Mouse (Mus musculus) thymus, adult 2 months (tissue): ENCODE measurements around the gene Kctd7. TPM values are rescaled to one million over a fixed set of nuclear protein-coding genes. Genes with fewer than 3 reads are reported as not detected.

Experiments used
- DNase-seq: peaks from one replicate; pipeline ENCODE4 v3.0.0; 2021
- H3K27ac ChIP-seq: fragments of 200-500 bp; 2 replicates; pipeline ENCODE4 v1.5.1; 2012; ENCODE audit warnings: low read length, control low read depth; ENCODE audit not compliant: control insufficient read depth, insufficient read depth
- H3K27me3 ChIP-seq: fragments of 200-500 bp; 2 replicates; pipeline ENCODE4 v1.6.1; 2012; ENCODE audit warnings: mild to moderate bottlenecking, low read length, moderate library complexity, mixed read lengths; ENCODE audit not compliant: control insufficient read depth, insufficient read depth
- H3K36me3 ChIP-seq: fragments of 200-500 bp; 2 replicates; pipeline ENCODE4 v1.6.1; 2012; ENCODE audit warnings: mild to moderate bottlenecking, low read length, moderate library complexity; ENCODE audit not compliant: control insufficient read depth, insufficient read depth
- H3K4me1 ChIP-seq: fragments of 200-500 bp; replicated peaks from 2 replicates; pipeline ENCODE4 v1.6.1; 2012; ENCODE audit warnings: low read length; ENCODE audit not compliant: control insufficient read depth, insufficient read depth
- H3K4me3 ChIP-seq: fragments of 200-500 bp; 2 replicates; pipeline ENCODE4 v1.5.1; 2012; ENCODE audit warnings: mild to moderate bottlenecking, low read length, control low read depth, moderate library complexity; ENCODE audit not compliant: control insufficient read depth, insufficient read depth
- CTCF ChIP-seq: fragments of 200-500 bp; IDR thresholded peaks from 2 replicates; pipeline ENCODE4 v1.5.1; 2012; ENCODE audit warnings: mild to moderate bottlenecking, control low read depth, low read length, moderate library complexity, borderline replicate concordance; ENCODE audit not compliant: control insufficient read depth, poor library complexity, insufficient read depth; ENCODE audit errors: extremely low read depth
- POLR2A ChIP-seq: fragments of 200-500 bp; IDR thresholded peaks from 2 replicates; pipeline ENCODE4 v1.6.1; 2012; ENCODE audit warnings: mild to moderate bottlenecking, low read length, control low read depth, moderate library complexity; ENCODE audit not compliant: control insufficient read depth, poor library complexity, insufficient read depth; ENCODE audit errors: extremely low read depth
- WGBS: fragments of 180-500 bp; shearing (Covaris S2); methylation state at CpG from one replicate; pipeline ENCODE4 v1.1.7; 2018; 5-methylcytosine and 5-hydroxymethylcytosine counted together
- polyA plus RNA-seq: library from polyadenylated mRNA; depleted of rRNA; stranded (reverse); fragments of >200 nt; gene quantifications from 2 replicates; pipeline ENCODE4 v1.2.3, GENCODE M21; 2012

Gene Kctd7
- polyA plus RNA-seq, 1 experiment, result 6.9 TPM

- H3K36me3 ChIP-seq, result no peaks in the 10 kb centered on the region
- WGBS, result 88% methylated on average over 2 of the region's 2 CpGs
- H3K4me3 ChIP-seq, result no peak overlapping the region
- TF ChIP-seq POLR2A, result no peak
- TF ChIP-seq CTCF, result no peak
- no peak overlapping the region for H3K27ac ChIP-seq
- H3K27me3 ChIP-seq, result no peaks in the 10 kb centered on the region
- no peak for DNase-seq
- no peaks in the 10 kb centered on the region for H3K4me1 ChIP-seq
Observed at GRCm38 (mm10) chr5:130122355-130122754, 22.3 kb upstream of the Kctd7 start.

DNA sequence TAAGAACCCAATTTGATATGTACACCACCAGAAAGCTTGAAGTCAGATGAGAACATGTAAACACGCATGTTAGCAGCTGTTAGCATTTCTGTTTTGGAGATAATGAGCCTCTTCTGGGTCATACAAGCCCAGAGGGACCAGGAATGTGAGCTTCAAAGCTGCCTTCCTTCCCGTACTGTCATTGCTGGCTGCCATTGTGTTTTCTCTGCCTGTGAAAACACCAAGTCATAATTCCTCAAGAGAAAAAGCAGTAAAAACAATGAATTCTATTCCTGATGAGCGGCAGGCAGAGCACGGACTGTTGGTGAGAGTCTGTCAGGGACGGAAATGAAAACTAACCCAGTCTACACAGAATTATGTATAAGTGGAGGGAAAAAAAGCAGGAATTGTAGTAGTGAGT, 20.4 kb upstream of the Kctd7 start:
- no peak for DNase-seq
- TF ChIP-seq CTCF, result no peak
- TF ChIP-seq POLR2A, result no peak
- no peak overlapping the region for H3K4me3 ChIP-seq
- WGBS, result 96% methylated on average over 5 of the region's 5 CpGs
- no peak overlapping the region for H3K27ac ChIP-seq
- no peaks in the 10 kb centered on the region for H3K36me3 ChIP-seq
- no peaks in the 10 kb centered on the region for H3K4me1 ChIP-seq
- H3K27me3 ChIP-seq, result no peaks in the 10 kb centered on the region

- Histone ChIP-seq H3K4me1 (no peaks in the 10 kb centered on the region), H3K36me3 (no peaks in the 10 kb centered on the region), H3K27ac (no peak overlapping the region), H3K4me3 (no peak overlapping the region), H3K27me3 (no peaks in the 10 kb centered on the region)
- WGBS, result 80% methylated on average over 11 of the region's 11 CpGs
- no peak for DNase-seq
- TF ChIP-seq CTCF (no peak), POLR2A (no peak)
Observed at GRCm38 (mm10) chr5:130128686-130129523, 15.8 kb upstream of the Kctd7 start.

DNA sequence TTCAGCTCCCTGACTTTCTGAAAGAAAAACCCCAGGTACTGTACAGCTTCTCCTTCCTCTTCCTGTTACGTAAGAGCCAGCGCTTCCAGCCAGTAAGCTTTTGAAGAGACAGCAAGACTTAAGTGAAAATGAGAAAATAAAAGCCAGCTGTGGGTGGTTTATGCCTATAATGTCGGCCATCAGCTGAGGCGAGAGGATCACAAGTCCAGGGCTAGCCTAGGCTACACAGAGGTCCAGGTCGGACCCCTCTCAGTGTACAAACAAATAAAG, 15.2 kb upstream of the Kctd7 start:
- WGBS, result 78% methylated on average over 5 of the region's 5 CpGs

GRCm38 (mm10) chr5:130136597-130136996, 8.1 kb upstream of the Kctd7 start:
- Histone ChIP-seq H3K27ac (no peak overlapping the region), H3K36me3 (no peaks in the 10 kb centered on the region), H3K27me3 (no peaks in the 10 kb centered on the region), H3K4me3 (no peak overlapping the region), H3K4me1 (no peaks in the 10 kb centered on the region)
- TF ChIP-seq CTCF, result no peak
- 98% methylated on average over 13 of the region's 13 CpGs for WGBS
- DNase-seq, result no peak

More for the DNA sequence above, 15.2 kb upstream of the Kctd7 start:
- no peak overlapping the region for H3K4me3 ChIP-seq
- TF ChIP-seq POLR2A, result no peak
- TF ChIP-seq CTCF, result no peak
- H3K36me3 ChIP-seq, result no peaks in the 10 kb centered on the region
- no peaks in the 10 kb centered on the region for H3K4me1 ChIP-seq
- no peak for DNase-seq
- no peaks in the 10 kb centered on the region for H3K27me3 ChIP-seq
- H3K27ac ChIP-seq, result no peak overlapping the region

DNA sequence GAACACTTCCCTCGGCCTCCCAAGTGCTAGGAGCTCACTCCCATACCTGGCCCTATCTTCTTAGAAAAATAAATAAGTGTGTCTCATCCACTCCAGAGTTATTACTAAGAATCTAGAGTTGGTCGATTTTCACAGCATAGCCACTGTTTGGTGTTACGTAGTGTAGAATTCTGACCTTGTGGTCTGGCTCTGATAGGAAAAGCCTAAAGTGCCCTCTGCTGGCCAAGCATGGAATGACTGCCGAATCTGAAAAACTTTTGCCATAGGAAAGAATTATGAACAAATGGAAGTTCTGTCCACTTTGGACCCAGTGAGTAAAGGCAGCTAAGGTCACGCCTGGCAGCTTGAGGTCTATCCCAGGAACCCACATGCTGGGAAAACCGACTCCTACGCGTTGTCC, 5.3 kb upstream of the Kctd7 start:
- H3K4me3 ChIP-seq, result no peak overlapping the region
- no peaks in the 10 kb centered on the region for H3K36me3 ChIP-seq
- H3K27ac ChIP-seq, result no peak overlapping the region
- peak; percentile 68 for DNase-seq
- H3K27me3 ChIP-seq, result no peaks in the 10 kb centered on the region
- 23% methylated on average over 8 of the region's 8 CpGs for WGBS
- TF ChIP-seq POLR2A (no peak), CTCF (no peak)
- peaks cover 7% of the 10 kb centered on the region for H3K4me1 ChIP-seq

- Histone ChIP-seq H3K4me1 (peaks cover 10% of the 10 kb centered on the region), H3K27me3 (no peaks in the 10 kb centered on the region), H3K36me3 (no peaks in the 10 kb centered on the region), H3K27ac (no peak overlapping the region), H3K4me3 (no peak overlapping the region)
- 44% methylated on average over 5 of the region's 5 CpGs for WGBS
- TF ChIP-seq POLR2A (no peak), CTCF (no peak)
- no peak for DNase-seq
Observed at GRCm38 (mm10) chr5:130141138-130141537, 3.5 kb upstream of the Kctd7 start.
